Mouse (Mus musculus) cerebellum, postnatal 4 days (tissue): Measurements from ENCODE around the gene Cyren.

Source experiments
- DNase-seq, 2 experiments: peaks; one replicate each; pipeline ENCODE4 v3.0.0; 2022; ENCODE audit warnings: low spot score in 2 of 2, mixed read lengths in 1 of 2

Gene Cyren

DNA sequence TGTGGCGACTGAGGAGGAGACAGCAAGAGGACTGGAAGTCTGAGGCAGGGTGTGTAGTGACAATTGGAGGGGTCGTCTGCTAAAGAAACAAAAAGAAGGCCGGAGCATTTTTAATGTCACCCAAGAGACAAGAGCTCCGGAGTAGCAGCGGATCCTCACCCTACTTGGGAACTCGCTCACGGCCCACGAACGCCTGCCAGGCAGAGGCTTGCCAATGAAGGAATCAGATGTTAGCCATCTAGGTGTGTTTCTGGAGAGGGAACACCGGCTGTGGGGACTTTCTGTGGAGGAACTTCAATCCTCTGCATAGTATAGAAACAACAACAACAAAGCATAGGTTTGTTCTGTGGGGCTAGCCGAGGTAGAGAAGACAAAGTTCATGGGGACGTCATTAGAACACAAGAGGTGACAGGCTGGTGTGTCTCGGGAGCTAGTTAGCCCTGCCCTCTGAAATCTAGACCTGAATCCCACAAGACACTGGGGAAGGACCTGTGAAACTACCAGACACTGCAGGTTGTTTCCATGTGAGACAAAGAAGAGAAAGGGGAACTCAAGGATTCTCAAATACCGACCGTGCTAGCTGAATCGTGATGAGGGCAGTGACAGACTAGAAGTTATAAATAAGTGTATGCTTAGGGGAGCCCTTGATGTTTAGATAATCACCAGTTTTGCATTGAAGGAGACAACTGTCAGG is 10.4 kb downstream of the Cyren start:
- DNase-seq: no peak

DNA sequence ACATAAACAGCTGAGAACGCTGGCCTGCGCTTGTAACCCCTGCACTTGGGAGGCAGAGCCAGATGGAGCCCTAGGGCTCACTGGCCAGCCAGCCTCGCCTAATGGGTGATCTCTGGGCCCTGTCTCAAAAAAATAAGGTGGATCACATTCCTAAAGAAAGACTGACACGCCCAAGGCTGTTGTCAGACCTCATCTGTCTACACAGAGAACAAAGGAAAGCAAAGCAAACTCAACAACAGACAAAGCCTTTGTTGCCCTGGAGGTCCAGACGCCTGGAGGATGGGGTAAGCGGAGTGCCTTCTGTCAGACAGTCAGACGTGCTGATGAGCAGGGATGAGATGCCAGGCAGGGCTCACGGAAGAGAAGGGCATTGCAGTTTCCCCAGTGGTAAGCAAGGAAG is 11.1 kb downstream of the Cyren start:
- no peak for DNase-seq

DNA sequence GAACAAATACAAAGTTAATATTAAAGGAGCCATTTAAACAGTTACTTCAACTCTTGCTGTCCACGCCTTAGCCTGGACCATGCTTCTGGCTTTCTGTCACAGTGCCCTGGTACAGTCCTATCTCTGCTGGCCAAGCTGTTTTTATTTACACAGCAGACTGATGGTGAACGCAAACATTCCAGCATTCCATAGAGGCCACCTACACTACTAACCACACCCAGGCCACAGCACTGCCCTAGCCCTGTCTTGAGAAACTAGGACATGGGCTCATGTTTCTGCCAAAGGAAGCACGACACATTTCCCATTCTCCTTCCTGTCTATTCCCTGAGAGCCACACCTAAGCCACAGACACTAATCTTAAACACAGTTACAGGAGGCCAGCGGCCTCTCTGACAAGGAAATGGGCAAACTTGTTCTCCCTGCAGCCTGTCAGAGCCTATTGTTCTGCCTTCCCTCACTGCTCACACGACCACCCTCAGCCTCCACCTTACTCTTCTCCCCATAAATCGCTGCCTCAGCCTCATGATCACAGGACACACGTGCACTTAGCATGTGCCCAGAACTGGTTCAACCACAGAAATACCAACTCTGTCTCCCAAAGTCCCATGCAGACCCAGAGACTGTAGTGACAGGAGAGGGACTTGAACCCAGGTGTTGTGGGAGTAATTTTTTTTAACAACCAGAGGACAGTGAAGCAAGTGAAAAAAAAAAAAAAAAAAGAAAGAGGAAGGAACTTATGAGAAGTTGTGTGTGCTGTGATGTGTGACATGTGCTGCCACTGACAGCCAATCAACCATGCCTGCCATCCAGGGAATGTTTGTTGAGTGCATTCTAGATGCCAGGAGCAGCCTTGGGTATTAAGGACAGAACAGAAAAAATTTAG is 11.9 kb downstream of the Cyren start:
- DNase-seq: no peak

DNA sequence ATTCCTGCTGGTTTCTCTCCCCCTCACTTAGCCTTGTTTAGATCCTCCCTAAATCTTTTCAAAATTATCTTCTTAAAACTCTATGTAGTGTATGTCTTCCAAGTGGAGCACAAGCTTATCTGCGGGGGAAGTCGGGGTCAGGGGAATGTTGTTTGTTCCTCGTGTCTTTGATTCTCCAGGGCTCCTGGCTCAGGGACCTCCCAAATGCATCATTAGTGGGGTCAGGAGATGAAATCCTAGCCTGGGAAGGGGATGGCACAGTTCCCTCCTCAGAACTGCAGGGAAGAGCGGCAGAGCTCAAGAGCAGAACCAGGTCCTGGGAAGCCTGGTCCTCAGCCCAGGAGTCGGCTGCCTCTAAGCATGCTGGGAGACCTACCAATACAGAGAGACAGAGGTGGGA is 12.6 kb downstream of the Cyren start:
- DNase-seq: no peak

DNA sequence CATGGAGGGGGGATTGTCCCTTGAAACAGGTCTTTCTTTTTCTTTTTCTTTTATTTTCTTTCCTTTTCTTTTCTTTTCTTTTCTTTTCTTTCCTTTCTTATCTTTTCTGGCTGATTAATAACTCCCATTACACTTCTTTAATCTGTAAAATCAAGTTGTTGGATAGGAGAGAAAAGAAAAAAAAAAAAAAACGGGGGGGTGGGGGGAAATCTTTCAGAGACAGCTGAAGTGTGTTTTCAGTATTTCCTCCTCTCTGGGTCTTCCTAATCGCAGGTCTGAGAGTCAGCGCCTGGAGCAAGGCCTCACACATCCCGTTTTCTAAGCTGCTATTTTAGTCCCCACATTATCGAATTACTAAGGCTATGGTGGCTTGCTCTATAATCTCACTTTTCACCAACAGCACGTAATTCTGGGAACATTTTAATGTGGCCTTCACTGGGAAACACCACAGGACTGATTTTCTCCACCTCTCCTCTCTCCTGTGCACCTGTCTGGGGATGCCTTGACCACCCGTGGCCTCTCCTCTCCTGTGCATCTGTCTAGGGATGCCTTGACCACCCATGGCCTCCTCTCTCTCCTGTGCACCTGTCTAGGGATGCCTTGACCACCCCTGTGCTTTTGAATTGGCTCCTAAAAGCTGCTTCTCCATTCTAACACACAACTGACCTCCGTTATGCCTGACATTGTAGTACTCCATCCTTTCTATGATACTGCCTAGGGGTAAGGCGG is 13.9 kb downstream of the Cyren start:
- no peak for DNase-seq

DNA sequence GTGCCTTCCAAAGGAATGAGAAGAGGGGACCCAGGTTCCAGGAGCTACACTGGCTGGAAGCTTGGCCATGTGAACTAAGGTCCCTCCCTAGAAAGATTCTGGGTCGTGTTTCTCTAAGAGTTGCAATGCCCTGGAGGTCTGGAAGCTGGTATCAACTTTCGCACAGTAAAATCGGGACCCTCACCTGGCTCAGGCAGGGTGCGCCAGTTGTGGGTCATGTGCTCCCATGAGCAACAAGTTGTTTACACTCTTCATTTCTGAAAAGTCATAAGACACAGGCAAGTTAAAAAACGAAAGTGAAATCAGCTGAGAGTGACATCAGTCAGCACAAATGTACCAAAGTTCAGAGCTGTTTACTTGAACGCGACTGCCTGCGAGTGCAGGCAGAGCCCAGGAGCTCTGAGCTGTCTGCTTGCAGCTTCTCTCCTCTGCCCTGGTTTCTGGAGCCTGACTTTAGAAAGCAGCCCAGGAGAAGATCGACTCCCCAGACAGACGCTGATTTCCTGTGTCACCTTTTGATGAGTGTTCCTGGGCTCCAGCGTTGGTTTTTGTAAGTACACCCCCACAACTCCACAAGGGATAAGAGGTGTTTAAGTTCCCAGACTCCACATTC is 15.0 kb downstream of the Cyren start, which contains the start of gene Tmem140:
TSS of gene Tmem140 (plus strand) at position 356 of the 613 bp plus-strand sequence.
- DNase-seq: no peak

DNA sequence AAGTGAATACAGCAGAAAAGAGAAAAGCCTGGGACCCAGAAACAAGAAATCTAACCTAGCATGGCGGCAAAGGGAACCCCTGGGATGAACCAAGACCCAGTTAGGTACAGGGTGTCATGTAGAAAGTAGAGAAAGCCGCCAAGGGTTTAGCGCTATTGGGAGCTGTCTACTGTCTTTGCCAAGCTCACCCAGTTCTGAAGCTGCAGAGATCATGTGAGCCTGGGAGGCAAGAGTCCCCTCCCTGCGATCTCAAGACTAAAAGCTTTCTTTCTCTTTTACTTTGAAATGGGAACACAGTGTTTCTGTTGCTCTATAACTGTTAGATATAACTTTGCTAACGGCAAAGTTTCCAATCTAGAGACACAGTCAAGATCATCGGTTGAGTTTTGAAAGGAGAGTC is 15.5 kb downstream of the Cyren start:
- no peak for DNase-seq

DNA sequence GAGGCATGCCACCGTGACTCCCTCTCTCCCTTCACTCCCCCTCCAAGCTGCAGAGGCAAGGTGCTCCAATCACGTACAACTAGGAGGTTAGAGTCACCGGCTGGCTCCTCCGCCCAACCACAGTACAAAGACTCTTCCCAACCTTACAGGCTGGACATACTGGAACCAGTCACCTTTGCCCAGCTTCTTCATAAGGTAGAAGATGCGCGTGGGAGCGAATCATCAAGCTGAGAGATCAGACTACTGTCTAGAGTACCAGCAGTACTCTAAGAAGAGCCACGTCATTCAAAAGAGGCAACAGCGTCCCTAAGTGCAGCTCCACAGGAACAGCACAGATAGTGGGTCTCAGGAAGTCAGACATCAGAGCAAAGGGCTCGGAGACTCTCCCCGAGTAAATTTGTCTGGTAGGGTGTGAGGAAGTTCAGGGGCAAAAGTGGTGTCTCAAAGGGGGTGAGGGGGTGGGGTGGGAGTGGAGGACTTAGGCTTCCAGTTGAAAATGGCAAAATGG is 16.3 kb downstream of the Cyren start:
- DNase-seq: no peak

DNA sequence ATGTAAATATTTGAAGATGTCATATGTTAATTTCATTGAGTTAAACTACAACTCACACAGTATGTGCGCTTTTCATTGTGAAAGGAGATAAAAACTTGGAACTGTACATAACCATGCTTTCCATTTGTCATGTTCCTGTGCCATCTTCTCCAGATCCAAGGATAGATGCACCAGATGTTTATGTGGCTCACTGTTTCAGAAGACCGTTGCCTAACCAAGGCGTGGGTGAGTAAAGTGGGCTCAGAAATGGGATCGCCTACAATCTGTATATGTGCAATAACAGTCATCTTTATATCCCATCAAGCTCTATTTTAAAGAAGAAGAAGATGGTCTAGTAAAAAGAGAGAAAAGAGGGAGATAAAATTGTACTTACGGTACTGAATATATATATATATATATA is 45.5 kb downstream of the Cyren start:
- DNase-seq: no peak

DNA sequence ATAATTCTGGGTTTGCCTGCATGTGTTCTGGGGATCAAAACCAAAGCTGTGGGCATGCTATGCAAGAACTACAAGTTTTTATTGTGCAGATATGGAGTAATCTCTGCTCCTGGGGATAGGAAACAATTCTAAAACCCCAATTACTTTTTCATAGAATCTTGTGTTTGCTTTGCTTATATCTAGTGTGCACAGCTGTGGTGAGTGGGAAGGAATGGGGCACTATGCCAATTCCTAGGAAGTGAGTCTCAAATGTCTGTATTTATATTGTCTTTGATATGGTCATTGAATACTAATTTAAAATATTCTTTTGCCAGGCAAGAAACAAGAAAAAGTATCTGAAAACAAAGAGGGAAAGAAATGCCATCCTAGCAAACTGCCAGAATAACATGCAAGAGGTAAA is 53.5 kb downstream of the Cyren start:
- DNase-seq: no peak
